Mouse (Mus musculus) liver, embryonic 14.5 days (tissue): ENCODE results near the gene Car15.

Experiments
- CTCF ChIP-seq: IDR thresholded peaks from 2 replicates; pipeline ENCODE4 v1.5.1; 2016; ENCODE audit warnings: antibody characterized with exemption, low read depth, control low read depth
- EP300 ChIP-seq: IDR thresholded peaks from 2 replicates; pipeline ENCODE4 v1.6.1; 2016; ENCODE audit warnings: antibody characterized with exemption, low read depth

GRCm38 (mm10) chr16:17828229-17828628 lies 9.9 kb downstream of the Car15 start:
- TF ChIP-seq CTCF = no peak
- TF ChIP-seq EP300 = no peak
